Mouse (Mus musculus) v-Abl transformed pro-B cells (cell line): ENCODE measurements at regions not wholly inside any gene's neighbourhood (a gene's known extent, or its start where the extent isn't known, plus 50 kb on each side); places are given as distances from the start of the nearest gene placed in this dataset.

Source experiments
- in situ Hi-C, 2 experiments: fragments of 400-800 bp; cut with MboI; formaldehyde crosslinking; loops; one replicate each; pipeline ENCODE4 v1.15.1; 2025; ENCODE audit not compliant: unreplicated experiment in 2 of 2

DNA sequence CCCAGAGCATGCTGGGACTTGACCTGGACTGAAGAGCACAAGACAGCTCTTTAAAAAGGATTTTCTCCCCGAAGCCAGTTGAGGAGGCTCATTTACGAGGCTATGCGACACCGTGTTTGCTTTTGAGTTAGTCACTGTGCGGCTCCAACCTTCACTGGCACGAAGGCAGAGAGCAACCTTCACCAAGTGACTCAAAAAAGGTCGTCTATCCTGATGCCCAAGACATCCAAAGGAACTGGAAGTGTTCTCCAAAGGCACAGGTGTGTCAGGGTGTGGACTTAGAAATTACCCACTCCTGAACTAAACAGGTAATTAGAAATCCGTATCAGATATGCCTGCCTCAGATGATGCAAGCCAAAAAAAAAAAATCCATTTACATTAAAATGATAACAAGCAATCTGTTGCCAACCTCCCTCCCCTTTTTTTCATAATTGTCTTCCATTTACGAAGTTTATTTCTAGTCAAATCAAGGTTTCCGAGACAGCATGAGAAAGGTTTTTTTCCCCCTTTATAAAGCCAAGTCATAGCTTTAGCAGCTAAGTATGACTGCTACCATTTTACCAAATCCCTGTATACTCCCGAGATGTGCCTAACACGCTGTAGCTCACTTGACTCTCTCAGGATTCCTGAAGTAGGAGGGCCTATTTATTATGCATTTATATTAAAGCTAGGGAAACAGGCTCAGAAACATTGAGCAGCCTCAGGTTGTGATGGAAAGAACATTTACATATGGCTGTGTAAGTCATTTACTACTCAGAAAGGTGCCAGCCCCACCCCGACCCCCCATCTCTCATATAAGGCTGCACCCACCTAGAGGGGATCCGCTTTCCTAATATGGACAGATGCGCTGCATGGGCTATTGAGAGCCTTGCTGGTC lies 110.3 kb upstream of the Cpm start:
- in situ Hi-C loops, result loop anchor here in 1 of 2 experiments (10.0 kb wide), 1 partner anchor 116 kb away; no protein-coding TSS in a partner anchor

DNA sequence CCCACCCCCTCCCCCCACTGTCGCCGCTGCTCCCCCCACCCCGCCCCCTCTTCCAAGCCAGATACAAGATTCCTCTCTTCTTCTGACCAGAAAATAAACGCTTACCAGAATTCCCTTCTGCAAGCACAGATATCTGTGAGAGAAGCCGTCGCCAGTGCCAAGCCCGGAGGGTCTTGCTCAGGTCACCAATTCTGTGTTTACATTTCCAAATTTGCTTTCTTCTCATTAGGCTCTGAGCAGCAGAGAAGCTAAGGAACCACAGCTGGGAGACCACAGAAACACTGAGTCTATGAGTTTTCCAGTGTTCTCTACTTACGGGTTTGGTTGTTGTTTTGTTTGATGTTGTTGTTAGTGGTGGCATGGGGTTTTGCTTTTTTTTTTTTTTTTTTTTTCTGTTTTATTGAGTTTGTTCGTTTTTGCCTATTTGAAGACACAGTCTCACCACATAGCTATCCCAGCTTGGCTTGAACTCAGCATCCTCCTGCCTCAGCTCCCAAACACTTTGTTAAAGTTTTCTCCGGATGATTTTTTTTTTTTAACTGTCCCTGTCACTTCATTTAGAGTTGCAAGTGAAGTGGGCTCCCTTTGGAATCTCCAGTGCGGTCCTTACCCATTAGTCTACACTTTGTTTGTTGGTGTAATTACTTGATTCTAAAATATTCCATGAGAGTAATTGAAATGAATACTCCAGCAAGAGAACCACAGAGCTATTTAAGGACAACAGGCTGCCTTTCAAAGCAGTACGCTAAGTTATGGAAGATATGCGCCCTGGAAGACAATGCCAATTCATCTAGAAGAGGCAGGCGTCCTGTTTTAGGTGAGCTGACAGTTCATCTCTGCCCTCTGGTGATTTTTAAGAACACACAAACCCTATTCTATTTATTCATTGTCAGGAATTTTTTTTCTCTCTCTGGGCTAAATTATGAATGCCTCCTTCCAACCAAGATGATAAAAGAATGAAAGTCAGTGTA lies 111.2 kb upstream of the Cpm start:
- in situ Hi-C loops, result loop anchor here in 1 of 2 experiments (10.0 kb wide), 1 partner anchor 117 kb away; no protein-coding TSS in a partner anchor

DNA sequence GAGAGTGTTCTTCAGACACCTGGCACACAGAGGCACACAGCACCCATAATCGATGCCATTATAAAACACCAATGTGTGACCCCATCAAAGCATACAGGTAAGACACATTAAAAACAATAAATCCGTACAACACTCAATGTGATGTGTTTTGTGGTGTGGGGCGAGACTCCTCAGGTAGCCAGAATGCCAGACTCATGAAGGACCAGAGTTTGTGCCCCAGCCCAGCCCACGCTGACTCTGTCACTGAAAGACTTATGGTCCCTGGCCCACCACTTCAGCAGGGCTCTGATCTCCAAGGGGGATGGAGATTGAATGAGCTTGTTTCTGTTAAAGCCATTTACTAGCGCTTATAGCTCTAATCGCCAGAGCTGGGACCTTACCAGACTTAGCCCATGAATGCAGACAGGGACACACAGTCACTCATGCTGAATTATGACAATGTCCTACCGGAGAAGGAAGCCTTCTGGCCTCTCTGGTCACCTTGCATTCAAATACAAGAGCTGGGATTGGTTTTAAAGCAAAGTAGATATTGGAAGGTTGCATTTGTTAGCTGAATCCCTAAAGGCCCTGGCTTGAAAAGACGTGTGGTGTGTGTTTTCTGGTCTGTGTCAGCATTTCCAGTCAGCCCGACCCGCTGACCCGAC lies 112.1 kb upstream of the Cpm start:
- in situ Hi-C loops, result loop anchor here in 1 of 2 experiments (10.0 kb wide), 1 partner anchor 118 kb away; no protein-coding TSS in a partner anchor

DNA sequence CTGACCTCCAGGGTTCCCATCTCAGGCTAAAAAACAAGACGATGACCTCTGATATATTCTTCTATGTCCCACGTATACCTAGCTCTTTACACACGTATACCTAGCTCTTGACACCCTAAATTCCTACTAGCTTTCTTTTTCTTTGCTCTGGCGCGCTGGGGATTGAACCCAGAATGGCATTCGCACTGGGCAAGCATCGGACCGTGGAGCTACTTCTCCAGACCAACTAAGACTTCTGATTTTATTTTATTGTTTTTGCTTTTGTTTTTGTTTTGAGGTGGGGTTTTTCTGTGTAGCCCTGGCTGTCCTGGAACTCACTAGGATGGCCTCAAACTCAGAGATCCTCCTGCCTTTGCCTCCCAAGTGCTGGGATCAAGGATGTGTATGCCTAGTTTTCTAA lies 112.8 kb upstream of the Cpm start:
- in situ Hi-C loops, result loop anchor here in 1 of 2 experiments (10.0 kb wide), 1 partner anchor 118 kb away; no protein-coding TSS in a partner anchor

DNA sequence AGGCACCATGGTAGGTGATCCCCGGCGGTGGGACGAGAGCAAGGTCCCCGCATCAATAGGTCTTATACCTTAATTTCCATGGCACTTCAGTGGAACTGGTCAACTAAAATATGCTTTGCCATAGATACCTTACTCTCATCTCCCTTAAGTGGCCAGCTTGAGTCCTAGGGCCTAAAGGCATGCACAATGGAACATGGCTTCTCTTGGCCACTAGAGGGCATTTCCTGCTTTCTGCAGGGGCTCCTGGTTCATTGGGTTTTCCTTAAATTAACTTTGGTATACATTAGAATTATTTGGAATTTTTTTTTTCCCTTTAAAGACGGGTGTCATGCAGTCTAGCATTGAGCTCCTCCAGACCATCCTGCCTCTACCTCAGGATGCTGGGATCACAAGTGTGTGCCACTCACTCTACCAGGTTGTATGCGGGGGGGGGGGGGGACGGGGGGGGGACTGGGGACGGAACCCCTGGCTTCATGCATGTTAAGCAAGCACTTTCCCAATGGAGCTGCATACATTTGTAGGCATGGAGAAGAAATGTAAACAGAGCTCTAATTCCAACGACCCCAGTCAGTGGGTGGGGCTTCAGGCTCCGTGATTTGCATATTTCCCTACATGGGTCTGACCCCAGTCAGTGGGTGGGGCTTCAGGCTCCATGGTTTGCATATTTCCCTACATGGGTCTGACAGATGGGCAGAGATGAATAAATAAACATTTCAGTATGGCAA lies 113.4 kb upstream of the Cpm start:
- in situ Hi-C loops, result loop anchor here in 1 of 2 experiments (10.0 kb wide), 1 partner anchor 119 kb away; no protein-coding TSS in a partner anchor

DNA sequence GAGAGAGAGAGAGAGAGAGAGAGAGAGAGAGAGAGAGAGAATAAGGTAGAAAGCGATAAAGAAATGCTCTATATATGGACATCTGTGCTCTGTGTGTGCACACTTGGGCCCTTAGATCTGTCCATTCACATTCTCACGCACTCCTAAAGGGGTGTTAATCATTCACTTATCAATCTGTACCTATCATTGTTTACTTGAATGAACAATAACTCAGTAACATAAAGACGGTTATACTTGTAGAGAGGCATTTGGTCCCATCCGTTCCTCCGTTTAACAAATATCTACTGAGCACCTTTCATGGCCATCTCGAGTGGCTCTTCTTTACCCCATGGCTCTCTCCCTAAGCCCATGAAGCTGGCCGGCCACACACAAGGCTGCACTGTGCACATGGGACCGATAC lies 114.3 kb upstream of the Cpm start:
- in situ Hi-C loops, result loop anchor here in 1 of 2 experiments (10.0 kb wide), 1 partner anchor 120 kb away; no protein-coding TSS in a partner anchor

DNA sequence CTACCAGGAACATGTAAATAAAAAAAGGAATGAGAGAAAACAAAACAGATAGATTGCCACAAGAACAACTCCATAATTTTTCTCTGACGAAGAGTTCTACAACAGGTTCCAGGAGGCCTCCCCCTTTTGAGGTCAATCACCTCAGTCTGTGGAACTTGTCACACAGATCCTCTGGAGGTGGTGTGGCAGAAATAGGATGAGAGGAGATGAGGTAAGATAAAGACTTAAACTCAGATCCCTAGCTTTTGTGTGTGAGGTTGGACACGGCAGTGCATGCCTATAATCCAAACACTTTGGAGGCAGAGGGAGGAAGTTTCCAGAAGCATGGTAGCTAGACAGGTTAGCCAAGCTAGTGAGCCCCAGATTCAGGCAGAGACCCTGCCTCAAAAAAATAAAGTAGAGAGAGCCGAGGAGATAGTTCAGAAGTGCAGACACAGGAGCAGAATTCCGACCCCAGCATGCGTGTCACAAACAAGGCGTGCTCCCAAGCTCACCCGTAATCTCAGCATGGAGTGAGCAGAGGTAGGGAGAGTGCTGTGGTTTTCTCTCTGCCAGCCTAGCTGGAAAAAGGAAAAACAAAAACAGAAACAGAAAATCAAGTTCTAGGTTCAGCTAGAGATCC lies 115.3 kb upstream of the Cpm start:
- in situ Hi-C loops, result loop anchor here in 1 of 2 experiments (10.0 kb wide), 1 partner anchor 121 kb away; no protein-coding TSS in a partner anchor

DNA sequence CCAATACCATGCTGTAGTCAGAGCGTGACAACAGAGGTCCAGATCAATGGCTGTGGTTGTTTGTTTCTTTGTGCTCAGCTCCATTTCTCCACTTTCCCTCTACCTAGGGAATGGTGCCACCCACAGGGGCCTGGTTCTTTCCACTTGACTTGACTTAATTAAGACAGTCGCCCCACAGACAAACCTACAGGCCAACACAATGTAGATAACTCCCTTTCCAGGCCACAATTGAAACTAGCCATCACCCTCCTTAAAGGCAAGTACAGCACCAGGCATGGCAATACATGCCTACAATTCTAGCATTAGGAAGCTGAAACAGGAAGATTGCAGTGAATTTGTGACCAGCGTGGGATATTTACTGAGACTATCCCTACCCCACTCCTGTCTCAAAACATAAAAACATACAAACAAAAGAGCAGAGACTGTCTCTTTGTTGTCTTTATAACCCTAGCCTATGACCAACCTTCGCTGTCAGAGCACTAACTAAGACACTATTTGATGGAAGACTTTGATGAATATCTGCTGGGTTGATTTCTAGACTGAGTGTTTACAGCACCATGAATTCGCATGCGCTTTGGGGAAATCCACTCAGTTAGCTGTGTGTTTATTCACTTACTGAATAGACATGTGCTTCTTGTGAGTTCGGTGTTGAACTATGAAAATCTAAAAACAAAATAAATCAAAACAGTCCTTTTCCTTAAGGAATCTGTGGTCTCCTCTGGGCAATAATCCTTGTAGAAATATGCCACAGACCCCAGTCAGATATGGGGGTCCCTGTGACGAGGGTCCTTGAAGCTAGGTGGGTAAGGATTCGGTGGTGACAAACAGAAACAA lies 116.7 kb upstream of the Cpm start:
- in situ Hi-C loops, result loop anchor here in 1 of 2 experiments (10.0 kb wide), 1 partner anchor 122 kb away; no protein-coding TSS in a partner anchor

DNA sequence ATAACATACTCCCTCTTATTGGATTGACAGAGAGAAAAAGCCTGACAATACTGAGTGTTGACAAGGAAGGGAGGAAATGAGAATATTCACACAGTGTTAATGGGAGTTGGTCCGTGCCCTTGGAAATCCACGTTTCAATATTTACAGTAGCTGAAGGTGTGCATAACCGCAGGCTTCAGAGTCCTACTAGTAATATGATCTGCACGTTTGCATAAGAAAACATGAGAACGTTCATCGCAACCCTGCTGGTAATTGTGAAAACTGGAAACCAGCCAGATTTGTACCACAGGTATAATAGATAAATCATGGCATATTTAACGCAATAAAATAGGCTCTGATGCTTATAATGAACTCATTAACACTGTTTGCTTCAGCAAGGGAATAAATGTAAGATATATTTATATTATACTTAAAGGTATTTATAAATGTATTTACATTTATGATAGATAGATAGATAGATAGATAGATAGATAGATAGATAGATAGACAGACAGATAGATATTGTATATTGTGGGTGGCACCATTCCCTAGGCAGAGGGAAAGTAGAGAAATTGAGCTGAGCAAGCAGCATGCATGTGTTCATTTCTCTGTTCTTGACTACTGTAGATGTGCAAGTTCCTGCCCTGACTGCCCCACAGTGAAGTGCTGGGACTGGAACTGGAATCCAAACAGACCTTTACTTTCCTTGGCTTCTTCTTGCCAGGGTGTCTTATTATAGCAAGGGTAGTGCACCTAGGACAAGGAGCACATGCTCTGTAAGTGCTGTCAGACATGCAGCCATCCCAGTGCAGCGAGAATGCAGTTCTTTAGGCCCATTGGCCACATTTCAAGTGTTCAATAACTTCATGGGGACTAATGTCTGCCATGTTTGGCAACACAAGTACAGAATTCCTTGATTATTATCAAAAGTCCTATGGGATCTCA lies 117.6 kb upstream of the Cpm start:
- in situ Hi-C loops, result loop anchor here in 1 of 2 experiments (10.0 kb wide), 1 partner anchor 123 kb away; no protein-coding TSS in a partner anchor

DNA sequence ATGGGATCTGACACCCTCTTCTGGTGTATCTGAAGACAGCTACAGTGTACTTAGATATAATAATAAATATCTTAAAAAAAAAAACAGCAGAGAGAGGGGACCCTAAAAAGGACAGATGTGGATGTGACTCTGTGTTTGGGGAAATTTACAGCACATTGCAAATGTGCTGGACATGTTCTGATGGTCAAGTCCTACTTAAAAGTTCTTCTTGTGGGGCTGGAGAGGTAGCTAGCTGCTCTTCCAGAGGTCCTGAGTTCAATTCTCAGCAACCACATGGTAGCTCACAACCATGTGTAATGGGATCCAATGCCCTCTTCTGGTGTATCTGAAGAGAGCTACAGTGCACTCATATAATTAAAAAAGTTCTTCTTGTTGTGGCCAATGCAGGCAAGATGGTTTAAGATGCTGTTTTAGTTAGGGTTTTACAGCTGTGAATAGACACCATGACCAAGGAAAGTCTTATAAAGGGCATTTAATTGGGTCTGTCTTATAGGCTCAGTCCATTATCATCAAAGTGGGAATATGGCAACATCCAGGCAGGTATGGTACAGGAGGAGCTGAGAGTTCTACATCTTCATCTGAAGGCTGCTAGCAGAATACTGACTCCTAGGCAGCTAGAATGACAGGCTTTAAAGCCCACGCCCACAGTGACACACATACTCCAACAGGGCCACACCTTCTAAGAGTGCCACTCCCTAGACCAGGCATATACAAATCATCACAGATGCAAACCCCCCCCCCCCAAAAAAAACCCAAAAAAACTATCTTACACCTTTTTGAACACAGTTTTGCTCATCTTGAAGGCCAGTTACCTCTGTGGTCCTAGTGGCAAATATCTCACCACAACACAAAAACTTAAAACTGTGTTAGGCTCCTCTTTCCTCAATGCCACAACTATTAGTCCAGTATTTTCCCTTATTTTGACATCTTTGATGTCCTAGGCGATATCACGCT lies 118.5 kb upstream of the Cpm start:
- in situ Hi-C loops, result loop anchor here in 1 of 2 experiments (10.0 kb wide), 1 partner anchor 124 kb away; no protein-coding TSS in a partner anchor

DNA sequence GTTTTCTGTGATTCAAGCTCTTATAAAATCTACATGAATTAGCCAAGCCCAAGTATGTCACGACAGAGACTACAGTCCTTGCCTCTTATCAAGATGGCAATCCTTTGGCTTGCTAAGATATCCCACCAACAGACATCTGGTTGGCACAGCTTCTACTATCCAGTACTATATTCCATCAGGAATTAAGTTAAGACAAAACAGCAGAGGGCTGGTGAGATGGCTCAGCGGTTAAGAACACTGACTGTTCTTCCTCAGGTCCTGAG lies 119.1 kb upstream of the Cpm start:
- in situ Hi-C loops, result loop anchor here in 1 of 2 experiments (10.0 kb wide), 1 partner anchor 125 kb away; no protein-coding TSS in a partner anchor

DNA sequence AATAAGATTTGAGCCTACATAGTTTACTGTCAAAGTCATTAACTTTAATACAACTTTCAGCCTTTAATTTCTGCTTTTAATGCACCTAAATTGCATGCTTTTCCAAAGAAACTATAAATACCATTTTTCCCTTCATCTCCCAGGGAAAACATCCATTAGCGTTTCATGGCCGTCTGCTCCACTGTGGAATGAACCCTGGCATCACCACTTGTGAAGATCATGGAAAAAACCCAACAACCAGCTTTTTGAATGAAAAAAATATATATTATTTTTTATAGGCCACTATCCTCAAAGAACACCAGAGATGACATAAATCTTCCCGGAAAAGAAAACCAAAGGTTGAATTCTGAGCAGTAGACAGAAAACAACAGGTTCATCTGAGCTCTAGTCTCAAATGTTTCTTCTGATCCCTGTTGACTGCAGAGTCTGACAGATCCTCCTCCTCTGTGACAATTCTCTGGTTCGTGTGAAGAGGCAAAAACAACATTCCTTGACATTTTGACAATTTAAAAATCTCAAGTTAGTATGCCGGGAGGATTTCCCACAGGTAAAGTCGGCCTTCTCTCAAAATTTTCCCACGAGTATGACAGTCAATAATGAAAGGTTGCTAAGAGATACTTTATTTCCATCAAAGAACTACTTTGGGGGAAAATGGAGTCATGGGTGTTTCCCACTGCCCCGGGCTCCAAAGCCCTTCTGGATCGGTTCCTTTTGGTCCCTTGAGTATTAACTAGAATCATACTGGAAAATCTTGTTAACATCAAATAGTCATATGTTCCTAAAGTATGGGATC lies 119.7 kb upstream of the Cpm start:
- in situ Hi-C loops, result loop anchor here in 1 of 2 experiments (10.0 kb wide), 1 partner anchor 125 kb away; no protein-coding TSS in a partner anchor

DNA sequence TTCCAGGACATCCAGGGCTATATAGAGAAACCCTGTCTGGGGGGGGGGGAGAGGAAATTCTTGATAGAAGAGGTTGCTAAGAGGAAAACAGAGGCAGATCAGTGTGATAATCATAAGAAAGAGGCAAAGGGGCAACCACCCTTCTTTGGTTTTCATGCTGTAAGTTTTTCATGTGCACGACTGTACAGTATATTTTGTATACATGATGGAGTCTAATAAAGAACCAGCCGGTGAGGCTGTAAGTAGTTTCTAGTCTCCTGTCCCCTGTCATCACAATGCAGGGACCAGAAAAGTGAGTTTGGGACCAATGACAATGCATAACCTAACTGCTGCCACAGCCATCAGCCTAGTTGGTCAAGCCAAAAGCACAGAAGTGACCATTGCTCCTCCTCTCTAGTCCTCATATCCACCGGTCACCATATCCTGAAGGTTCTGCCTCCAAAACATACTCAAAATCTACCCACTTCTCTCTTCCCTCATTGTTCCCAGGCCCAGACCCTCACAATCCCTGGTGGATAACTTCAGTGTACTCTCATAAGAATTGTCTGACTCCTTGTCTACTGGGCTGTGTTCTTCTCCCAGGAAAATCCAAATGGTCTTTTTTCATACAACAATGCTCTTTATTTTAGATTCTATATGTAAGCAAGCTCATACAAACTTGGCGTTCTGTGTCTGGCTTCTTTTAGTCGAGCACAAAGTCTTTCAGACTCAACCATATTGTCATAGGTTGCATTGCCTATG lies 122.9 kb upstream of the Cpm start:
- in situ Hi-C loops, result no loop called here

DNA sequence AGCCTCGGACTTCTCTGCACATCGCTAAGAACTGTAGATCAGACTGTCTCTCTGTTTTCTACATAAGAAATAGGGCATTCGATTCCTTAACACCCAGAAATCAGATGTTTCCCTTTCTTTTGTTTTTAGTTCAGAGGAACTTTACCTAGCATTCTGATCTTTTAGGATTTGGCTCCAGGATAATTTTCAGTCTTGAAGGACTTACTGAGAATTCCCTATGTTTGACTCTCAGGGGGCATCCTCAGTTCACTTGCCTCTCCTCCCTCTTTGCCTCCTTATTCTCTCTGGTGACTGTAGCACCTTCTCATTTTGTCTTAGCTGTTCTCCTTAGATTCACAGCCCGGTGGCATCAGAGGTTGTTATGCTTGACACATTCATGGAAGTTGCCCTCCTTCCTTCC lies 123.8 kb upstream of the Cpm start:
- in situ Hi-C loops, result no loop called here
